Mouse (Mus musculus): ENCODE data around the gene Ypel4.
"Not testable (repeated sequence)": the region's sequence is repeated elsewhere in the genome, so short reads cannot be mapped to it uniquely, and the experiment has no call there.

The Ypel4 gene

GRCm38 (mm10) chr2:84728191-84728590, 5.7 kb upstream of the Ypel4 start:
- not testable (repeated sequence) for DNase-seq

- no peak for DNase-seq
Measured at GRCm38 (mm10) chr2:84731206-84731605, 2.7 kb upstream of the Ypel4 start.

- DNase-seq: no peak
Measured at GRCm38 (mm10) chr2:84732394-84732793, 1.5 kb upstream of the Ypel4 start.

GRCm38 (mm10) chr2:84734351-84734864, 550 bp downstream of the Ypel4 start:
- DNase-seq: peak; percentile 65 to 68

GRCm38 (mm10) chr2:84734919-84735318, 1.1 kb downstream of the Ypel4 start:
- DNase-seq: peak in 1 of 2 experiments; percentile 40

GRCm38 (mm10) chr2:84735346-84735920, 1.6 kb downstream of the Ypel4 start:
- peak in 1 of 2 experiments; percentile 7 for DNase-seq

GRCm38 (mm10) chr2:84736312-84737161, 2.7 kb downstream of the Ypel4 start:
- DNase-seq: peak; percentile 40 to 56

- DNase-seq: peak in 1 of 2 experiments; percentile 39
Measured at GRCm38 (mm10) chr2:84737451-84737925, 3.6 kb downstream of the Ypel4 start.

- peak in 1 of 2 experiments; percentile 47 for DNase-seq
Measured at GRCm38 (mm10) chr2:84738271-84738911, 4.5 kb downstream of the Ypel4 start.

- peak in 1 of 2 experiments; percentile 24 for DNase-seq
Measured at GRCm38 (mm10) chr2:84740608-84741333, 6.9 kb downstream of the Ypel4 start.

GRCm38 (mm10) chr2:84741841-84742450, 8.1 kb downstream of the Ypel4 start:
- DNase-seq: peak in 1 of 2 experiments; percentile 28

- peak in 1 of 2 experiments; percentile 53 for DNase-seq
Measured at GRCm38 (mm10) chr2:84742451-84743283, 8.8 kb downstream of the Ypel4 start.

GRCm38 (mm10) chr2:84743561-84743960, 9.7 kb downstream of the Ypel4 start, which contains the start of gene Gm19426:
Gene Gm19426 (minus strand): TSS chr2:84743655.
- peak; percentile 69 to 76 for DNase-seq

- peak in 1 of 2 experiments; percentile 35 for DNase-seq
Measured at GRCm38 (mm10) chr2:84744126-84744525, 10.3 kb downstream of the Ypel4 start.

GRCm38 (mm10) chr2:84750115-84750514, 16.3 kb downstream of the Ypel4 start:
- no peak for DNase-seq

- DNase-seq: no peak
Measured at GRCm38 (mm10) chr2:84756245-84756644, 22.4 kb downstream of the Ypel4 start.

- no peak for DNase-seq
Measured at GRCm38 (mm10) chr2:84757026-84757682, 23.3 kb downstream of the Ypel4 start.

- peak; percentile 28 to 69 for DNase-seq
Measured at GRCm38 (mm10) chr2:84758542-84759127, 24.8 kb downstream of the Ypel4 start.

GRCm38 (mm10) chr2:84760777-84761176, 26.9 kb downstream of the Ypel4 start:
- DNase-seq: no peak

GRCm38 (mm10) chr2:84761309-84761708, 27.5 kb downstream of the Ypel4 start:
- no peak for DNase-seq

All from cerebellum, postnatal 25 days (tissue).